Mouse (Mus musculus): ENCODE measurements at regions not wholly inside any gene's neighbourhood (a gene's known extent, or its start where the extent isn't known, plus 50 kb on each side); places are given as distances from the start of the nearest gene placed in this dataset.

DNA sequence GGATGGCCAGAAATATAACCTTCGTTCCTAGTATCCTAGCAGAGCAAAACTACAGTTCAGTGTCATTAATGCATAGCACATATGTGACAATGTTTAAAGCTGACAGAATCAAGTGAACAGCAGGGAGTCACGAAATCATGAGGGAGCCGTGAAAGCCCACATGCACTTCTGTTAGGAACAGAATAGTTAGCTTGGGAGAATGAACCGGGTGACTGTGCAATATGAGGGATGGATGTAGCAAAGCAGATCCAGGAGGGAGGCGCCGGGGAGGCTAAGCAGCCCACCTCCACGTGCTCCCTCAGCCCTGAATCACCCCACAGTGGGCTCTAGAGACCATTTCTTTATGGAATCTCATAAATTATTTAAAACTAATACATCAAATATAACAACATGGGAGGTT is 116.3 kb upstream of the Daam1 start:
- TF ChIP-seq EP300 (IDR thresholded peaks at IDR 0.05; ENCODE audit: insufficient read depth, low read depth, low read length) (no peak), POLR2A (IDR thresholded peaks at IDR 0.05; ENCODE audit: insufficient read depth, low read depth, low read length) (no peak), CTCF (IDR thresholded peaks at IDR 0.05) (no peak)
